Mouse (Mus musculus) kidney, adult 2 months (tissue): ENCODE results near the gene Ap3b1.

ENCODE experiments used
- CTCF ChIP-seq: fragments of 200-500 bp; conservative IDR thresholded peaks from 2 replicates; pipeline ENCODE4 v1.5.1; 2011; ENCODE audit warnings: low read depth, mild to moderate bottlenecking, control low read depth, low read length, moderate library complexity, mixed read lengths; ENCODE audit not compliant: insufficient read depth, insufficient read length
- POLR2A ChIP-seq: fragments of 200-500 bp; IDR thresholded peaks from one replicate; pipeline ENCODE4 v1.6.1; 2011; ENCODE audit warnings: low read depth, low read length, control low read depth

- TF ChIP-seq CTCF (peak; percentile 28), POLR2A (no peak)
Measured at GRCm38 (mm10) chr13:94338357-94338756, 20.4 kb upstream of the Ap3b1 start.
